Comparison of ENCODE assay signal across 16 mouse cellular contexts in genomic region chr6:54752076-54752475, GRCm38 (mm10).
DNase-seq lines count a peak whose midpoint lies in the region; ATAC-seq and TF ChIP-seq lines count a peak whose summit lies in the region.
"Had no signal": no experiment of that assay in that cellular context is flagged by ENCODE, and none has a peak within 500 bp of the region (broad histone marks: within the 10 kb centered on the region; RNA-seq: fewer than 3 reads in every experiment).

No protein-coding gene starts in this region.

- in situ Hi-C loops in CH12.LX (cut with MboI; ENCODE audit: low pct_ligation_motif_present, low pct_unique_long_range_greater_than_20kb, low sequenced_read_pairs): no loop called here

- H3K27me3 ChIP-seq in midbrain, embryonic 11.5 days (ENCODE audit: control insufficient read depth, insufficient read depth, low read length): no peaks in the 10 kb centered on the region
- H3K27me3 ChIP-seq in midbrain, postnatal 0 days (ENCODE audit: insufficient read depth, low read length): no peaks in the 10 kb centered on the region
- H3K27me3 ChIP-seq in CH12.LX (replicated peaks): no peaks in the 10 kb centered on the region
- H3K27me3 ChIP-seq: embryonic facial prominence, embryonic 12.5 days; forebrain, embryonic 12.5 days; hindbrain, embryonic 15.5 days; limb, embryonic 15.5 days had no signal

- TF ChIP-seq CTCF in midbrain, postnatal 0 days (IDR thresholded peaks at IDR 0.05): no peak
- no peak for TF ChIP-seq CTCF in CH12.LX (conservative IDR thresholded peaks at IDR 0.05 in 1 of 2, IDR thresholded peaks at IDR 0.05 in 1 of 2; ENCODE audit: low read depth in 2 of 2, low read length in 2 of 2)

- no peak for TF ChIP-seq POLR2A in CH12.LX (IDR thresholded peaks at IDR 0.05; ENCODE audit: low read depth, low read length)

- H3K9me3 ChIP-seq in midbrain, embryonic 11.5 days (ENCODE audit: control insufficient read depth, low read length): no peaks in the 10 kb centered on the region
- H3K9me3 ChIP-seq in midbrain, postnatal 0 days (ENCODE audit: low read length): no peaks in the 10 kb centered on the region
- peaks cover 11% of the 10 kb centered on the region for H3K9me3 ChIP-seq in CH12.LX (replicated peaks; ENCODE audit: low read length)
- H3K9me3 ChIP-seq: embryonic facial prominence, embryonic 12.5 days; forebrain, embryonic 12.5 days; hindbrain, embryonic 15.5 days; limb, embryonic 15.5 days had no signal

- DNase-seq in midbrain, embryonic 11.5 days (ENCODE audit: low spot score, missing footprints): peak; percentile 33
- DNase-seq in midbrain, postnatal 0 days (ENCODE audit: low spot score): no peak
- DNase-seq in CH12.LX (ENCODE audit: extremely low read depth): peak; percentile 42
- peak; percentile 33 for DNase-seq in naive thymus-derived CD4-positive, alpha-beta T cell, adult 2 months (ENCODE audit: low read depth)
- DNase-seq in right cerebral cortex, adult 18-20 months: no peak
- DNase-seq in neural tube, embryonic 10.5 days (ENCODE audit: extremely low spot score, low spot score): no peak
- DNase-seq: adrenal gland, adult 8-10 months; cerebellum, adult 8-10 months; gastrocnemius, postnatal 14 days; thymus, postnatal 4 days had no signal

- H3K79me2 ChIP-seq in CH12.LX (replicated peaks; ENCODE audit: control insufficient read depth, extremely low read depth, insufficient read depth, poor library complexity, severe bottlenecking): no peaks in the 10 kb centered on the region

- H3K9ac ChIP-seq in midbrain, embryonic 11.5 days (ENCODE audit: low read length): no peak overlapping the region
- H3K9ac ChIP-seq in midbrain, postnatal 0 days (replicated peaks; ENCODE audit: low read length, poor library complexity, severe bottlenecking): no peak overlapping the region
- H3K9ac ChIP-seq in CH12.LX (ENCODE audit: insufficient read depth, low read depth): no peak overlapping the region
- H3K9ac ChIP-seq: embryonic facial prominence, embryonic 12.5 days; forebrain, embryonic 12.5 days; hindbrain, embryonic 15.5 days; limb, embryonic 15.5 days had no signal

- H3K4me3 ChIP-seq in midbrain, embryonic 11.5 days (ENCODE audit: low read depth, low read length): no peak overlapping the region
- no peak overlapping the region for H3K4me3 ChIP-seq in midbrain, postnatal 0 days (ENCODE audit: low read depth, low read length)
- no peak overlapping the region for H3K4me3 ChIP-seq in CH12.LX (replicated peaks in 1 of 3; ENCODE audit: low read depth in 2 of 3, low read length in 2 of 3, poor library complexity in 1 of 3)
- H3K4me3 ChIP-seq: embryonic facial prominence, embryonic 12.5 days; forebrain, embryonic 12.5 days; hindbrain, embryonic 15.5 days; limb, embryonic 15.5 days had no signal

- no peak for ATAC-seq in midbrain, embryonic 11.5 days (ENCODE audit: low FRiP score)
- ATAC-seq in midbrain, postnatal 0 days (ENCODE audit: low FRiP score): no peak
- ATAC-seq in granulocyte monocyte progenitor cell, adult 5-6 weeks (replicated peaks; ENCODE audit: poor library complexity, severe bottlenecking): peak; percentile 82

- WGBS in midbrain, embryonic 11.5 days: 79% methylated on average over 3 of the region's 3 CpGs
- 67% methylated on average over 3 of the region's 3 CpGs for WGBS in midbrain, postnatal 0 days

- TF ChIP-seq EP300 in CH12.LX (IDR thresholded peaks at IDR 0.05; ENCODE audit: low read length): peak; percentile 30

- H3K36me3 ChIP-seq in midbrain, embryonic 11.5 days (ENCODE audit: control insufficient read depth, insufficient read depth, low read length): no peaks in the 10 kb centered on the region
- no peaks in the 10 kb centered on the region for H3K36me3 ChIP-seq in midbrain, postnatal 0 days (ENCODE audit: insufficient read depth, low read length)
- H3K36me3 ChIP-seq in CH12.LX (replicated peaks in 1 of 2; ENCODE audit: control insufficient read depth in 1 of 2, insufficient read depth in 1 of 2, low read length in 1 of 2): no peaks in the 10 kb centered on the region
- H3K36me3 ChIP-seq: embryonic facial prominence, embryonic 12.5 days; forebrain, embryonic 12.5 days; hindbrain, embryonic 15.5 days; limb, embryonic 15.5 days had no signal

- no peak for TF ChIP-seq RAD21 in CH12.LX (IDR thresholded peaks at IDR 0.05; ENCODE audit: low read depth, low read length)

- H3K27ac ChIP-seq in midbrain, embryonic 11.5 days (ENCODE audit: low read depth, low read length): no peak overlapping the region
- no peak overlapping the region for H3K27ac ChIP-seq in midbrain, postnatal 0 days (ENCODE audit: low read depth, low read length)
- H3K27ac ChIP-seq in CH12.LX (ENCODE audit: insufficient read depth, low read depth): no peak overlapping the region
- H3K27ac ChIP-seq: embryonic facial prominence, embryonic 12.5 days; forebrain, embryonic 12.5 days; hindbrain, embryonic 15.5 days; kidney, postnatal 0 days; limb, embryonic 15.5 days had no signal

- dilution Hi-C loops in CH12.LX (cut with MboI; ENCODE audit: extremely low pct_ligation_motif_present, extremely low pct_unique_long_range_greater_than_20kb, low sequenced_read_pairs): no loop called here

- no peak overlapping the region for H3K4me2 ChIP-seq in midbrain, embryonic 11.5 days
- H3K4me2 ChIP-seq in midbrain, postnatal 0 days (ENCODE audit: low read depth, low read length, poor library complexity, severe bottlenecking): no peak overlapping the region
- no peak overlapping the region for H3K4me2 ChIP-seq in CH12.LX (ENCODE audit: insufficient read depth, low read depth, poor library complexity, severe bottlenecking)
- H3K4me2 ChIP-seq: embryonic facial prominence, embryonic 12.5 days; forebrain, embryonic 12.5 days; hindbrain, embryonic 15.5 days; limb, embryonic 15.5 days had no signal

- H3K4me1 ChIP-seq in midbrain, embryonic 11.5 days (ENCODE audit: control insufficient read depth, insufficient read depth, low read length): no peaks in the 10 kb centered on the region
- H3K4me1 ChIP-seq in midbrain, postnatal 0 days (ENCODE audit: insufficient read depth, low read length): no peaks in the 10 kb centered on the region
- H3K4me1 ChIP-seq in CH12.LX (ENCODE audit: control insufficient read depth in 1 of 2, insufficient read depth in 2 of 2): peaks cover 0 to 29% of the 10 kb centered on the region in 2 experiments; a peak in 2 of 4 replicates
- H3K4me1 ChIP-seq: embryonic facial prominence, embryonic 12.5 days; forebrain, embryonic 12.5 days had no signal

TF ChIP-seq in CH12.LX, 34 proteins besides CTCF, POLR2A, EP300 and RAD21:
- TF ChIP-seq E2F4 (IDR thresholded peaks at IDR 0.05; ENCODE audit: insufficient replicate concordance, low read depth, low read length): no peak

Comparison
In these comparisons a context has a peak if more than half of its experiments do, and no peak if none do; other contexts are left out.
1. DNase-seq: peak in midbrain, embryonic 11.5 days (single experiment), CH12.LX (single experiment) and naive thymus-derived CD4-positive, alpha-beta T cell, adult 2 months (single experiment); none in midbrain, postnatal 0 days (single experiment), right cerebral cortex, adult 18-20 months (single experiment) and neural tube, embryonic 10.5 days (single experiment).